In genomic region chr4:136459210-136459609, GRCm38 (mm10) we compare ENCODE assay signal across 17 mouse cellular contexts. TPM values are rescaled to one million over a fixed set of nuclear protein-coding genes. Genes with fewer than 3 reads are reported as not detected.
"Had no signal": no experiment of that assay in that cellular context is flagged by ENCODE, and none has a peak within 500 bp of the region (broad histone marks: within the 10 kb centered on the region; RNA-seq: fewer than 3 reads in every experiment).

No protein-coding gene starts in this region.

- H3K27ac ChIP-seq: left cerebral cortex, adult 2 months; liver, embryonic 15.5 days had no signal

- ATAC-seq: lung, postnatal 0 days had no signal

- H3K9me3 ChIP-seq: liver, embryonic 15.5 days had no signal

- H3K36me3 ChIP-seq: liver, embryonic 15.5 days had no signal

- H3K4me2 ChIP-seq: liver, embryonic 11.5 days; liver, embryonic 15.5 days; midbrain, embryonic 11.5 days had no signal

- H3K4me3 ChIP-seq: left cerebral cortex, adult 2 months; liver, embryonic 15.5 days had no signal

- DNase-seq: kidney, adult 9 months; kidney, postnatal 4 days; layer of hippocampus, postnatal 36 days; lung, adult 18-20 months; lung, postnatal 4 days; midbrain, embryonic 14.5 days; thymus, adult 18-20 months; thymus, postnatal 36 days had no signal

- H3K9ac ChIP-seq: liver, embryonic 15.5 days had no signal

RNA-seq across cellular contexts. Expression of gene 6030445D17Rik, which starts 2.8 kb away (rescaled TPM):
- total RNA-seq: megakaryocyte progenitor cell, adult 5-6 weeks; megakaryocyte-erythroid progenitor cell, adult 5-6 weeks had no signal
- polyA plus RNA-seq: liver, embryonic 11.5 days; testis, adult 2 months had no signal

RNA-seq across cellular contexts. Expression of gene Htr1d, which starts 35.9 kb away (rescaled TPM):
- total RNA-seq: megakaryocyte progenitor cell, adult 5-6 weeks; megakaryocyte-erythroid progenitor cell, adult 5-6 weeks had no signal
- polyA plus RNA-seq: liver, embryonic 11.5 days; liver, embryonic 15.5 days; spleen, adult 2 months had no signal
